Mouse (Mus musculus) heart, postnatal 25 days (tissue): ENCODE results near the gene Usf3. TPM values are rescaled to one million over a fixed set of nuclear protein-coding genes. Genes with fewer than 3 reads are reported as not detected.

Source experiments
- DNase-seq: peaks from one replicate; pipeline ENCODE4 v3.0.0; 2022; ENCODE audit warnings: low spot score
- intact Hi-C: fragments of 180-260 bp; cut with DNase I; formaldehyde crosslinking; loops from one replicate; pipeline ENCODE4 v1.15.1; 2025
- total RNA-seq, 2 experiments: library from RNA; stranded (reverse); gene quantifications; 2 replicates each; pipeline ENCODE4 v1.2.3; 2021

Gene Usf3
- total RNA-seq, 2 experiments from 2014 or later, result 16.4 to 20.9 TPM

DNA sequence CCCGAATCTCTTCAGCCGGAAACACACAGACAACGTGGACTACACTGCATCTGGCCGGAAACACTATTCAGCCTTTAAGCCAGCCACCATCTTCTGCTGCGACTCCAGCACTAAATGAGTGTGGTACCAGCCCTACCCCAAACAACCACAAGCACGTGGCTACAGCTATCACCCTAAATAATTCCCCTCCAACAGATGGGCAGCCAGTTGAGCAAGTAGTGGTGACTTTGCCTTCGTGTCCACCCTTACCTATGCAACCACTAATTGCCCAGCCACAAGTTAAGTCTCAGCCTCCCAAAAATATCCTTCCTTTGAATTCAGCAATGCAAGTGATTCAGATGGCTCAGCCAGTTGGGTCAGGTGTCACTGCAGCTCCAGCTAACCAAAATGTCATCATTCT, 43.4 kb downstream of the Usf3 start:
- intact Hi-C loops, result no loop called here
- DNase-seq, result no peak

DNA sequence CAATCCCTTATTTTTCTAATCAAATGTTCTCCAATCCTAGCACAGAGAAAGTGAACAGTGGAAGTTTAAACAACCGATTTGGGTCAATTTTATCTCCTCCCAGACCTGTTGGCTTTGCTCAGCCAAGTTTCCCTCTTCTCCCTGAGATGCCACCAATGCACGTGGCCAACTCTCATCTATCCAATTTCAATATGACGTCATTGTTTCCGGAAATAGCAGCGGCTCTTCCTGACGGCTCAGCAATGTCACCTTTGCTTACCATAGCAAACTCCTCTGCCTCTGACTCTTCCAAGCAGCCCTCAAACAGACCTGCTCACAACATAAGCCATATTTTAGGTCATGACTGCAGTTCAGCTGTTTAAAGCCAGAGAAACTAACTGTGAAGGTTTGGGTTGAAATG, 48.4 kb downstream of the Usf3 start:
- intact Hi-C loops, result no loop called here
- no peak for DNase-seq

DNA sequence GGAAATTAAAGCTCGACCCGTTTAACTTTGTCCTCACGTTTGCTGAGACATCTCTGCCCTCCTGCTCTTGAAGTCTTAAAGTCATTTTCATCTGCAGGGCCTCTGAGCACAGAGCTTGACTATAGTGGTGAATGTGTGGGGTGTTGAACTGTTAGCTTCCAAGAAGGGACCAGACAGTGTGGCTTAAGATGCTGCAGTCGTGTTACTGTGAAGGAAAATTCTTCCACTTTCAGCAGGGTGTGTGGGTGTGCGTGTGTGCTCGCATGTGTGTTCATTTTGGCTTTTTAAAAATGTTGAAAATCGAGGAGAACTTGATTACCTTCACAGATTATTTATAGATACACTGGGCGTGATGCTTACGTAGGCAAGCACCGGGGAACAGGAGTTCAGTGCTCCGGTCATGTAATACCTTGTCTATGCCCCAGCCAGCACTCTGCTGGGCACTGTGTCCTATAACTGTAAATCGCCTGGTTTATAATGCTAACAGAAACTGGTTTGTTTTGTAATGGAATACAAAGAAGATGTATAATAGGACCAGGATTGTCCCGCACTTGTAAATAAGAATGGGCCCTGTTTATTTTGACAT, 53.8 kb downstream of the Usf3 start:
- DNase-seq, result no peak
- intact Hi-C loops, result no loop called here

DNA sequence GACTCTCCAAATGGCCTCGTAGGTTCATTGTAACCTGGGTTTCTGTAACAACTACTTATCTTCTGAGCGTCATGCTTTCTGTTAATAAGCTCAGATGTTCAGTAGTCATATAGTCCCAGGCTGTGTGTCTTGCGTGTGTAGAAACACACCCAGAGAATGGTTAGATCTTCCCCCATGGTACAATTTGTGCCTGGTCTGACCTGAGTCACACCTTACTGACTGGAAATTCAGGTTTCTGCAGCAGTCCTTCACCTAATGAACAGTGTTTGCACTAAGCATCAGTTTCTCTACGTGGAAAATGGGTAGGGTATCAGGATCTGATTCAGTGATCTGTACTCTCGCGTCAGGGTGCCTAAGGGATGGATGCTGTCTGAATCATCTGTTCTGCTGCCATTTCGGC, 60.0 kb downstream of the Usf3 start:
- intact Hi-C loops, result no loop called here

DNA sequence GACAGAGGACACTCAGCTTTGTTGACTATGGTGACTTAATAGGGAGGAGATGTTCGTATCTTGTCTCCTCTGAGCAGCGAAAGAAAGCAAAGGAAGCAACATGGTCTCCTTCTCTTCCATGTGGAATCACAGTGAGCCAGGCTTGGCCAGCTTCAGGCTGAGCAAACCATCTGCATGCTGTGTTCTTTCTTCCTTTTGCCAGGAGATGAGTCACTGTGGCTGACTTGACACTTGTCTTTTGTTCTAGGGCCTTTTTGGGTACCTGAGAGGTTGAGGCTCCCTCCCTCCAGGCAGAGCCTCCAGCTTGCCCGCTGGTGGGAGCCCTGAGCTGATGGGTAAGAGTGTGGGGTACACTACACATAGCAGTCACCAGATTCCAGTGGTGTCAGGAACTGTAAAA, 64.8 kb downstream of the Usf3 start:
- intact Hi-C loops, result loop anchor here (5.0 kb wide), 1 partner anchor 66 kb away; the partner anchor contains the start of gene Usf3

More for the DNA sequence above, 60.0 kb downstream of the Usf3 start:
- no peak for DNase-seq

DNA sequence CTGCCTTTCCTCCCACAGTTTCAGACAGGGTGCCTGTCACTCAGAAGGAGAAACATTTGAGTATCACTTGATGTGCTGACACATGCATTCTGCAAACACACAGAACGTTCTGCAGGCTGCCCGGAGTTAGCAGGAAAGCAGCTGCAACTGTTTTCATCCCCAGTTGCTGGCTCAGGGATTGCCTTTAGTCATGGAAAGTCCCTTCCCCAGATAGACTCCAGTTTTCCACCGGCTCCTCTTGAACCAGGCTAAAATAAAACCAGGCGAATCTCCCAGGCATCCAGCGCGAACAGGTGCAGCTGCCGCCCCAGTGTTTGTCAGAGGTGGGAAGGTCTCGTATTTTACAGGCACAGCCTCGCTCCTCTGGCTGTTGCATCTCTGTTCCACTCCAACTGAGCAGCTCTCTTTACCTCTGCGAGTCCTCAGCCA, 65.8 kb downstream of the Usf3 start:
- intact Hi-C loops, result loop anchor here (5.0 kb wide), 1 partner anchor 67 kb away; the partner anchor contains the start of gene Usf3
- DNase-seq, result no peak

More for the DNA sequence above, 64.8 kb downstream of the Usf3 start:
- no peak for DNase-seq

DNA sequence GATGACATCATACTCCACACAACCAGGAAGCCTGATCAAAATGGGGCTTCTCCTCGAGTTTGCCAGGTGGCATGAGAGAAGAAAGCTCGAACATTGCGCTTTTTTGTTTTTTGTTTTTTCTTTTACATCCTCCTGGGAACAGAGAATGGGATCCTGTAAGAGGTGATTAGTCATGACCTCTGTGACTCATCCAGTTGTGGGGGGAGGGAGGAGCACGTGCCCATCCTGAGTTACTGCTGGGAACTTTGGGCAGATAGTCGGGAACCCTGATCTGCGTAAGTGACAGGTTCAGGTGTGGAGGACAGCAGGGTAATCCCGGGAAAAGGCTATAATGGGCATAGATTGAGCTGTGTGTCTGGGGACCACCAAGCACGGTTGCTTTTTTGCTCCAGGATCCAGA, 67.4 kb downstream of the Usf3 start:
- intact Hi-C loops, result no loop called here
- no peak for DNase-seq

DNA sequence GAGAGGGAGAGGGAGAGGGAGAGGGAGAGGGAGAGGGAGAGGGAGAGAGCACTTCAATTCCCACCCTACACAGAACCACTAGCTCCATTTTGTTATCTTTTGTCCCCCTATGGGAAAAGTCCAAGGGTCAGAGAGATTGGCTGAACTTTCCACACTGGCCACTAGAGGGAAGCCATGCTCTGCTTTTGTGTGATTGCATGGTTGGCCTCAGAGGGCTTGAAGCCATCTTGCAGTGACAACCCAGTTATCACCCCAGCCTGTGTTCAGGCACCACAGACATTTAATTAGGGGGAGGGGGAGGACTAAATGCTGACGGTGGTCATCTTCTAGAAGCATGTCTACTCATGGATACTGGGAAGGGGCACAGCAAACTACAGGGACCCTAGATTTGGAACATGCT, 69.6 kb downstream of the Usf3 start:
- peak; percentile 26 for DNase-seq
- intact Hi-C loops, result loop anchor here (1.0 kb wide), 1 partner anchor 120 kb away; no protein-coding TSS in a partner anchor

DNA sequence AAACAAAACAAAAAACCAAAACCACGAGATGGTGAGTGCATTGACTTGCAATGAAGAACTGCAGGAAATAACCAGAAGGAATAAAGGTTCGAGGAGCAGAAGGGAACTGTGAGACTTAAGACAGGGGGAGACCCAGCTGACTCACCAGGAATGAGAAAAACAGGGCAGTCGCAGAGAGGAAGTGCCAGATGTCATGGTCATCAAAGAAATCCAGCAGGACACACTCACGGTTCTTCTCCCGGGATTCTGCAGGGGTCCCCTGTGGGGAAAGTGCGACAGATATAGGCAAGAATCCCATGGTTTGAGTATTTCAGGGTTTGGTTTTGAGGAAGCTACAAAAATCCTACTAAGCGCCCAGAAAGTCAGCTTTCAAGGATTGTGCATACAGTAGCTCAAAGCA, 70.3 kb downstream of the Usf3 start:
- no peak for DNase-seq
- intact Hi-C loops, result no loop called here

DNA sequence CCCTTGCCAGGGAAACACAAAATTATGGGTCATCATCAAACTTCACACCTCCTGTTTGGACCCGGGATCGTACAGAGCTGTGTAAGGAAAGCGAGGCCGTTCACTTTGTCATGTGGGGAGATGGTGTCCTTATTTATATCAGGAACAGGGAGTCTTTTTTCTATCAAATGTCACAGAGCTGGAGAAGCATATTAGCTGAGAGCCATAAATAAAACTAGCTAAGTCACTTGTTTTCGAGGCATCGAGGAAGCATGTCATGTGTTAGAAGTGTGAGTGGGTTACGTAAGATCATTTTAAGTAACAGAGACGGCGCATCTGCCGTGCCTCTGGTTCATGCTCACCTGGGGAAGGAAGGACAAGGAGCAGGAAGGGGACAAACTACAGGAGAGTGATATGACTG, 76.9 kb downstream of the Usf3 start:
- no peak for DNase-seq
- intact Hi-C loops, result no loop called here

DNA sequence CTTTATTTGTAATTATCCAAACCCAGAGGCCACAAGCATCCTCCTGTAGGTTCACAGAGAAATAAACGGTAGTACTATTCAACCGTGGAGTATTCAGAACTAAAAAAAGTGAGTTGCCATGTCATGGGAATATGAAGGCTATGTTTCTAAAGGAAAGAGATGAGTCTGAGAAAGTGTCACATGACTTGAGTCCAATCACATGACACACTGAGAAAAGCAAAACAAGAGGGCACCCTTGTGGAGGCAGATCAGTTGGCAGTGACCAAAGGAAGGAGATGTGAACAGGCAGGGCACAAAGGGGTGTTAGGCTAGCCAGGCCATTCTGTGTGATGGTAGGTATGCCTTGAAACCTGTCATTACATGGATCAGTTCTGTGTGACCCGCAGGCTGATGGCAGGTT, 79.7 kb downstream of the Usf3 start:
- intact Hi-C loops, result no loop called here
- DNase-seq, result no peak

DNA sequence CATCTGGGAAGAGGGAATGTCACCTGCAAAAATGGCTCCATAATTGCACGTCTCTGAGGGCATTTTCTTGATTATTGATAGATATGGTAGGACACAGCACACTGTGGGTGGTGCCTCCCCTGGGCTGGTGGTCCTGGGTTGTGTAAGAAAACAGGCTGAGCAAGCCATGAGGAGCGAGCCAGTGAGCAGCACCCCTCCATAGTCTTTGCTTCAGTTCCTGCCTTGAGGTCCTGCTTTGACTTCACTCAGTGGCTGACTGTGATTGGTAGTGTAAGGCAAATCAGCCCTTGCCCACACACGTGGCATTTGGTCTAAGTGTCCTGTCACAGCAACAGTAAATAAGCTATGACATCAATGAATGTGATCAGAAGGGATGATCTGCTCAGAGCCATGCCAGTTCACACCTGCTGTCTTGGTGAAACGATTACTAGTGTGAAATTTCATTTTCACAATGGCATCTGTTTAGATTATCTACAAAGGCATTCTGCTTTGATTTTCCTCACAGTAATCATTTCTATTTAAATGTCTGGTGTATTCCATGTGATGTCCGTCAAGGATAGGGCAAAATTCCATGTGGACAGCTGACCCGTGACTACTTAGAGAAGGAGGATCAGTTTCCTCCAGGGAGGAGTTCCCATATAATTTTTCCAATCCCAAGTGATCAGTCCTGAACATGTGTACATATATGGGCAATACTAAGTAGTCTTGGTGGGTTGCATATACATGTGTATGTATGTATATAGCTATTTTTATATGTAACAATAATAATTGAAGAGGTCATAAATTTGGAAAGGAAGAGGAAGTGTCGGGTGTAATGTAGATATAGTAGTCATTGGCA, 81.0 kb downstream of the Usf3 start:
- intact Hi-C loops, result no loop called here
- DNase-seq, result no peak

DNA sequence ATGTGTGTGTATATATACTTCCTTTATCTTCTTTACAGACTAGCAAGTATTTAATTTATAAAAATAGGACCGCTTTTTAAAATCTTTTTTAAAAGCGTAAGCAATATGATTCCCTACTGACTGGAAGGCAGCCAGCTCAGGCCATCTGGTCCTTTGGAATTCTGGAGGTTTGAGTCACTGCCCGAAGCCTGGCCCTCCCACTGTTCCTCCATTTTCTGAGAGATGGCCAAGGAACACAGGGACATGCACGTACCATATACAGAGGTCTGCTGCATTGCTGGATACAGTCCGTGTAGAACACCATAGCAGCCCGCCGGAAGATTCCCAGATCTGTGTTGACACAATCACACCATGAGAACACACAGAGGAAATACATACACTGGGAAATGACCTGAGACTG, 81.7 kb downstream of the Usf3 start:
- DNase-seq, result peak; percentile 28
- intact Hi-C loops, result no loop called here

DNA sequence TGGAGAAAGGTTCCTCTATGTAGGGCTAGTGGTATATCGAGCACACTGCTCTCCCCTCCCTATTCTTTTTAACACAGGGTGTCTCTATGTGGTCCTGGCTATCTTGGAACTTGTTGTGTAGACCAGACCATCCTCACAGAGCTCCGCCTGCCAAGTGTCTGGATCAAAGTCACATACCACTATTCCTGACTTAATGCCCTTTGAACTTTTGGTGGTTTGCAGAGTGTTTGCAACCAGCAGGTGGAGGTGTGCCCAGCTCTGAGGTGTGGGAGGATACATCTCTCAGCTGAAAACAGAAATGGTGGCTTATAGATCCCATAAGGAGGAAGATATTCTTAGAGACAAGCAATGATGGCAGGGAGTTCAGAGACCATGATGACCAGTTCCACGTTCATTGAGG, 84.4 kb downstream of the Usf3 start:
- no peak for DNase-seq
- intact Hi-C loops, result no loop called here

DNA sequence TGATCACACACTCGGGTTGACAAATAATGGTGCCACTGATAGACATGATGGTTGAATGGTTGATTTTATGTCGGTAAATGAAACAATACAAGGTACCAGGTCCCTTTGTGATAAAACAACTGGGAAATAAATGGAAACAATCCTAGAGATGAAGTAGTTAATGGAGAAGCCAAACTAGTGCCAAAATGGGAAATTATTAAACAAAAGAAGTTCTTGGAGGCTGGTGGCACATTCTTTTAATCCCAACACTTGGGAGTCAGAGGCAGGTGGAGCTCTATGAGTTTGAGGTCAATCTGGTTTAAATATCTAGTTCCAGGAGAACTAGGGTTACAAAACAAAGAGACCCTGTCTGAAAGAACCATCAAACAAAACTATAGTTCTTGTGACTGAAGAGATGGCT, 91.9 kb downstream of the Usf3 start:
- intact Hi-C loops, result no loop called here
- no peak for DNase-seq

DNA sequence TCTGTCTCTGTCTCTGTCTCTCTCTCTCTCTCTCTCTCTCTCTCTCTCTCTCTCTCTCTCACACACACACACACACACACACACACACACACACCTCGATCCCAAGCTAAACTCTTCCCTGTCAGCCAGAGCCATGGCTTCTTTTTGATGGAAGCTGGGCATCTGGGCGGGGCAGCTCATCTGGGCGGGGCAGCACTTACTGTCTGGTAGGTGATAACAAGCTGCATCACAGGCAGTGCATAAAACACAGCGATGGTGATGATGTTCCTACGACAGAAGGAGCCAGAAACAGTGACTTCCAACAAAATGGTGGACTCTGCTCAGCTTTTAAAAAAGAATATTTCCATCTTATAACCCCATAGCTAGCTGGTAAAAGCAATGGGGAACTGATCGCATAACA, 92.5 kb downstream of the Usf3 start:
- no peak for DNase-seq
- intact Hi-C loops, result no loop called here

DNA sequence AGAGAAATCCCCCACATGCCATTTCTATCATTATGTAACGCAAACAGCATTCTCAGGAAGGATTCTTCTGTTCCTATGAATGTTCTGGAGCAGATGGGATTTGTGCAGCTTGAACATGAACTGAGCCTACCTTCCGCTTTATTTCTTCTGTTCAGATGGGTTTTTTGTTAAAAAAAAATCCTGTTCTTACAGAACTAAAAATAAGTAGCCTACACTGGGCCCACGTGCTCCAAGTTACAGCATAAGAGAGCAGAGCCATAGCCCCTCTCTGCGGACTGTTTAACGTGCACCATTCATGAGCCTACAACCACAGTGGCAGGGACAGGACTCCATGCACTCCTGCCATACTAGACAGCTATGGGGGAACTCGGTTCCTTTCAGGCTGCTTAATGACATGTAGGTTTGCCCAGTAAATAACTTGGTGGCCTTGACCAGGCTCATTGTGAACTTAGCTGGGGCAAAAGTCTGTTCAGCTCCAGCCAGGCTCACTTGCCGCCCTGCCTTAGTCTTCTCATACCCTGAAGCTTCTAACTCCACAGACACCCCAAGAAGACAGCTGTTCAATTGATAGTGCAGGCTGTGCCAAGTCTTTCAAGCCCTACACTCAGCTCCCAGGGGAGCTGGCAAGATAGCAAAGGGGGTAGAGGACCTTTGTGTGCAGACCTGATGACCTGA, 95.6 kb downstream of the Usf3 start:
- intact Hi-C loops, result no loop called here
- no peak for DNase-seq

DNA sequence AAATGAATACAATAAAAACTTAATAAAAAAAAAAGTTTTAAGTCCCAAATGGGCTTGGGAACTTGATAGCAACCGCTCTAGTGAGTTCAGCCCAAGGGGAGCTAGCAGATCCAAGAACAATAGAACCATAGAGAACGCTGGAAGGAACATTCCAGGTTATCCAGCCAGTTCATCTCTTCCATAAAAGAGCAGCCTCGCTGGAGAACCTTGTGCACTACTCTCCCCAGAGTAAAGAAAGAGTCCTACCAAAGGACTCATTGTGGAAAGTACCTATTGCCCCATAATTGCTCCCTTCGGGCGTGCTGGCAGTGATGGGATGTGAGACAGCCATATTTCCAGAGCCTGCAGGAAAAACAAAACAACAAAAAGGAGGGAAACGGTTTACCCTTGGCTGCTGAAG, 96.5 kb downstream of the Usf3 start:
- intact Hi-C loops, result no loop called here
- no peak for DNase-seq

DNA sequence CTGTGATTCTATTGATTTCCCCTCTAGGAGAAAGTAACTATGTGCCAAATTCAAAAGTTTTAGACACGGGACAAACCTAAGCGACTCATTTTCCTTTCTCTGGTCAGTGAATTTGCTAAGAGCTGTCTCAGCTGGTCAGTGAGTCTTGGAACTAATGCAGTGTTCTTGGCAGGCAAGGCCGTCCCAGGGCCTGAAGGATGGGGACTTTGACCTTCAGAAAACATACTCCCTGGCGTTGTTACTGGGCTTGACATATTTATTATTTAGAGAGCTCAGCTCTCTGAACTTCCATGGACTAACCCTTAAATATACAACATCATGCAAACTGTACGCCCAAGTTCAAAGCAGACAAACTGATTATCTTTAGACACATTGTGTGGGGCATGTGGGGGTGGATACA, 97.6 kb downstream of the Usf3 start:
- DNase-seq, result no peak

DNA sequence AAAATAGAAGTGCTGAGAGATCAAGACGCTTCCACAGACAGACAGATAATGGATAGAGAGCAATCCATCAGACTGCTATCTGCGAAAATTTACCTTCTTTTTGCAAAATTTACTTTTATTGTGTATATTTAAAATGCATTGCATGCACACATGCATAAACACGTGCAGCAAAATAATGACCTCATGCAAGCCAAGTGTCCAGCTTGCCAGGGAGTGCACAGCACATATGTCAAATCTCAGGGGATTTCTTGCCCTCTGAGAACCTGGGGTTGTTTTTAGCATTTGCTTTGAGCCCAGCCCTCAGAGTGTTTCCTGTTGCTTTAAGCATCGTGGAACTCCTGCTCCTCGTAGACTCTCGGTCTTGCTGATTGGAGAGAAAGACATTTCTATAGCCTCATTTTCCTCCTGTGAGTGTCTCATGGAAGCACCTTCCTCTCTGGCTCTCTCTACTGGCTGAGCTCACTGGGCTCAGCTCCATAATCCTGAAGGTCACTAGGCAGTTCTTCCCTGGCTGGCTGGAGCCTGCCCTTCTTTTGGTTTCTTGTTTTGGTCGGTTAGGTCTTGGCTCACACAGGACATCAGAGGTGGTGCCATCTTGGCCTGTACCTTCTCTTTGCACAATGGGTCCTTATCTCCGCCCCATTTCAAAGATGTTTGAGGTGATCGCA, 98.5 kb downstream of the Usf3 start:
- DNase-seq, result no peak
- intact Hi-C loops, result no loop called here

More for the DNA sequence above, 97.6 kb downstream of the Usf3 start:
- intact Hi-C loops, result no loop called here
